Mouse (Mus musculus) adrenal gland, postnatal 14 days (tissue): ENCODE measurements around the gene Olfr119. TPM values are rescaled to one million over a fixed set of nuclear protein-coding genes. Genes with fewer than 3 reads are reported as not detected.
"Not testable (repeated sequence)": the region's sequence is repeated elsewhere in the genome, so short reads cannot be mapped to it uniquely, and the experiment has no call there.

ENCODE experiments used
- DNase-seq: peaks from one replicate; pipeline ENCODE4 v3.0.0; 2021; ENCODE audit warnings: mixed read lengths
- long read RNA-seq, 2 experiments: library from polyadenylated mRNA; stranded (forward); transcript quantifications; one replicate each; pipeline ENCODE4 v2.0.0; 2021
- total RNA-seq: library from RNA; stranded (reverse); gene quantifications from 2 replicates; pipeline ENCODE4 v1.2.3, GENCODE M21; 2021

The Olfr119 gene
- not detected in 2 replicates for total RNA-seq
- long read RNA-seq, experiment 1: 0 reads
- long read RNA-seq, experiment 2: 0 reads

DNA sequence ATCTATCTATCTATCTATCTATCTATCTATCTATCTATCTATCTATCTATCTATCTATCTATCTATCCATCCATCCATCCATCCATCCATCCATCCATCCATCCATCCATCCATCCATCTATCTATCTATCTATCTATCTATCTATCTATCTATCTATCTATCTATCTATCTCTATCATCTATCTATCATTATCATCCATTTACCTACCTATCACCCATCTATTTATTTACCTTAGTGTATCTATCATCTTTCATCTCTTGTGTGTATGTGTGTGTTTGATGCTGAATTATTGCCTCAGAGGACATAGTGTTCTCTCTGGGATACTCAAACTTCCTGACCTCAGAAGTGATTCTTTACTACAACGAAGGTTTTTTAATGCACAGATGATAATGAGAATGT is at the start of gene Olfr119:
Gene Olfr119, plus strand, starts transcription at position 301 of the 400 bp plus-strand sequence.
- not testable (repeated sequence) for DNase-seq

DNA sequence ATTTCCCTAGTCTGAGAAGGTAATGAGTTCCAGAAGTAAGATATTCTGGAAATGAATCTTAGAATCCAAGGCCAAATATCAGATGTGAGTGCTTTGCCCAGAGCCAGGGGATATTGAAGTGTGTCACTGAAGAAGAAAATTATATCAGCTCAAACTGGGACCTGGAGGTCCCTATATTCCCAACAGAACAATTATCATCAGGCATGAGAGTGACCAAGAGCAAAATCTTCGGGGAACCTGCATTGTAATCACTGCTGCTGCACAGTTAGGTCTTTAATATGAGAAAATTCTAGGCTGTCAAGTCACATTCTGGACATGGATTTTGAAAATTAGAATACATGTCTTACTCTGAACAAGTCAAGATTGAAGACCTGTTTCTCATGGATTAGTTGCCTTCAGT is 32.7 kb upstream of the Olfr119 start, which contains the start of gene Olfr117:
Gene Olfr117, minus strand, starts transcription at position 101 of the 400 bp plus-strand sequence.
- DNase-seq: no peak

DNA sequence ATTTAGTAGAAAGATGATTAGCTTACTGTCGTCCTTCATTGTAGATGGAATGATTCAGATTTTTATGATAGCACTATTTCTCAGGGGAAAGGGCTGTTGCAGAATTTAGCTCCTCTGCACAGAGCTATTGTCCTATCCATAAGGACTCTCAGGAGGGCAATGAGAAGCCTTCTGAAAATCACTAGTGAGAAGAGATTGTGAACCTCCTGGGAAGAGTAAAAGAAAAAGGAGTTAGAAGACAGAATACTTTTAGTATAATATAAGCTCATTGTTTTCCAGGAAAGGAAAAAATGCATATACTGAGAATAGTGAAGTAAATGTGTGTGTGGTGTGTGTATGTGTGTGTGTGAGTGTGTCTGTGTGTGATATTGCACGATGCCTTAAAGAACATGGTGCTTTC is 29.7 kb upstream of the Olfr119 start, which contains the start of gene Olfr118:
Gene Olfr118, plus strand, starts transcription at position 301 of the 400 bp plus-strand sequence.
- DNase-seq: no peak

DNA sequence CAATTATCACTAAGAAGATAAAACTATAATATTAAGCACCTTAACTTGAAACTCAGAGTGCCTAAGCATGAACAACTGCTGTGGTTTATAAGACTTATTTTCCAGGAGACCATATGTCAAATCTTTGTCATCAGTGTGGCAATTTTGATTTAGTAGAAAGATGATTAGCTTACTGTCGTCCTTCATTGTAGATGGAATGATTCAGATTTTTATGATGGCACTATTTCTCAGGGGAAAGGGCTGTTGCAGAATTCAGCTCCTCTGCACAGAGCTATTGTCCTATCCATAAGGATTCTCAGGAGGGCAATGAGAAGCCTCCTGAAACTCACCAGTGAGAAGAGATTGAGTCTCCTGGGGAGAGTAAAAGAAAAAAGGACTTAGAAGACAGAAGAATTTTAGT is 25.1 kb downstream of the Olfr119 start, which contains the start of gene Olfr120:
Gene Olfr120, plus strand, starts transcription at position 301 of the 400 bp plus-strand sequence.
- DNase-seq: no peak

DNA sequence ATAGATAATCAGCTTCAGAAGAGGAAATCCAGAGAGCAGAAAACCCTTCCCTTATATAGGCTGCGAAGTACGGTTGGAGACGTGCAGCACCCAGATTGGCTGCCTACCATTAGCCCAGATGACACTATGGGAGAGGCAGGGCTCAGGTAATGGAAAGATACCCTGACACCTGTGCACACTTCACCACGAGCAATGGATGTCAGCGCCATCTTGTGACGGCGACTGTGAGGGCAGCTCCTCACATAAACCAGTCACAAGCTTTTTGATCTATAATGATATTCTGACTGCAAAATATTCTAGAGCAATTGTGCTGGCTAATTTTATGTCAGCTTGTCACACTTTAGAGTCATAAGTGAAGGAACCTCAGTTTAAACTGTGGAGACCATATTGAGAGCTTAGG is 41.7 kb downstream of the Olfr119 start:
- DNase-seq: no peak

Other genes with a start within 250 kb of the Olfr119 start
- not detected in 2 replicates for gene Olfr109, start 237.6 kb upstream of the Olfr119 start, total RNA-seq
- 2.0 TPM in 1 of 2 replicates, not detected in the other for gene H2-M2, start 213.0 kb upstream of the Olfr119 start, total RNA-seq
- not detected in 2 replicates for gene Olfr110, start 204.1 kb upstream of the Olfr119 start, total RNA-seq
- gene Olfr111, start 188.5 kb upstream of the Olfr119 start, total RNA-seq: not detected in 2 replicates
- not detected in 2 replicates for gene Olfr112, start 127.1 kb upstream of the Olfr119 start, total RNA-seq
- not detected in 2 replicates for gene Olfr113, start 118.9 kb upstream of the Olfr119 start, total RNA-seq
- gene Olfr114, start 103.8 kb upstream of the Olfr119 start, total RNA-seq: not detected in 2 replicates
- gene Olfr115, start 69.5 kb upstream of the Olfr119 start, total RNA-seq: not detected in 2 replicates
- not detected in 2 replicates for gene Olfr116, start 69.4 kb upstream of the Olfr119 start, total RNA-seq
- not detected in 2 replicates for gene Olfr117, start 32.8 kb upstream of the Olfr119 start, total RNA-seq
- not detected in 2 replicates for gene Olfr118, start 29.6 kb upstream of the Olfr119 start, total RNA-seq
- gene Olfr120, start 25.2 kb downstream of the Olfr119 start, total RNA-seq: not detected in 2 replicates
- not detected in 2 replicates for gene Olfr121, start 52.3 kb downstream of the Olfr119 start, total RNA-seq
- not detected in 2 replicates for gene Olfr122, start 72.0 kb downstream of the Olfr119 start, total RNA-seq
- not detected in 2 replicates for gene Olfr123, start 97.0 kb downstream of the Olfr119 start, total RNA-seq
- gene Olfr124, start 103.3 kb downstream of the Olfr119 start, total RNA-seq: not detected in 2 replicates
- gene Olfr125, start 136.4 kb downstream of the Olfr119 start, total RNA-seq: not detected in 2 replicates
- not detected in 2 replicates for gene Olfr126, start 150.9 kb downstream of the Olfr119 start, total RNA-seq
- not detected in 2 replicates for gene Olfr127, start 203.9 kb downstream of the Olfr119 start, total RNA-seq
- gene Olfr128, start 224.0 kb downstream of the Olfr119 start, total RNA-seq: not detected in 2 replicates